Mouse (Mus musculus) G1E (cell line): ENCODE results near the gene Kcp. TPM values are rescaled to one million over a fixed set of nuclear protein-coding genes. Genes with fewer than 3 reads are reported as not detected.

Experiments used
- ATAC-seq: 2 replicates; pipeline ENCODE4 v1.8.0; 2016; ENCODE audit warnings: mild to moderate bottlenecking; ENCODE audit not compliant: insufficient number of reproducible peaks, poor library complexity, low FRiP score, severe bottlenecking; ENCODE audit errors: extremely low read depth
- DNase-seq: peaks from one replicate; pipeline ENCODE4 v3.0.0; 2012; ENCODE audit warnings: low spot score
- H3K27me3 ChIP-seq: 2 replicates; pipeline ENCODE4 v1.6.1; 2012; ENCODE audit warnings: mild to moderate bottlenecking, low read length, inconsistent platforms; ENCODE audit not compliant: insufficient read depth
- H3K36me3 ChIP-seq: replicated peaks from 2 replicates; pipeline ENCODE3; 2012; ENCODE audit warnings: mild to moderate bottlenecking, inconsistent platforms
- H3K4me1 ChIP-seq: 2 replicates; pipeline ENCODE4 v1.6.1; 2012; ENCODE audit warnings: low read depth, low read length, inconsistent platforms, mixed read lengths; ENCODE audit not compliant: insufficient read depth
- H3K4me3 ChIP-seq: 2 replicates; pipeline ENCODE4 v1.5.1; 2012; ENCODE audit warnings: low read depth, mild to moderate bottlenecking, inconsistent platforms, low read length, moderate library complexity, mixed read lengths
- H3K9me3 ChIP-seq: replicated peaks from 2 replicates; pipeline ENCODE4 v1.6.1; 2012; ENCODE audit warnings: inconsistent platforms
- CTCF ChIP-seq: IDR thresholded peaks from 2 replicates; pipeline ENCODE4 v1.5.1; 2012; ENCODE audit warnings: low read depth, low read length, inconsistent platforms, mixed read lengths
- GATA1 ChIP-seq: IDR thresholded peaks from 2 replicates; pipeline ENCODE4 v1.6.1; 2012; ENCODE audit warnings: borderline replicate concordance, low read length, inconsistent platforms, mixed read lengths
- GATA2 ChIP-seq: IDR thresholded peaks from 2 replicates; pipeline ENCODE4 v1.6.1; 2012; ENCODE audit warnings: low read depth, low read length, inconsistent platforms, borderline replicate concordance
- POLR2AphosphoS5 ChIP-seq: IDR thresholded peaks from 2 replicates; pipeline ENCODE4 v1.6.1; 2012; ENCODE audit warnings: low read depth, low read length, inconsistent platforms; ENCODE audit not compliant: insufficient replicate concordance
- TAL1 ChIP-seq: conservative IDR thresholded peaks from 2 replicates; pipeline ENCODE4 v1.6.1; 2012; ENCODE audit warnings: low read depth, low read length, inconsistent platforms, mixed read lengths
- polyA plus RNA-seq: library from polyadenylated mRNA; stranded (reverse); fragments of >175 nt; gene quantifications from 2 replicates; pipeline ENCODE4 v1.2.3, GENCODE M21; 2012
- total RNA-seq, 2 experiments: library from RNA; stranded (forward) in 1 of 2; stranded (reverse) in 1 of 2; fragments of 200-1000 nt in 1 of 2; fragments of >200 nt in 1 of 2; fragmentation: Nextera tagmentation in 1 of 2; gene quantifications; 2 replicates each; pipeline ENCODE4 v1.2.3; 2014 to 2017

Kcp gene
- total and polyA plus RNA-seq, 3 experiments = 0.22 to 0.44 TPM; not detected in 1

GRCm38 (mm10) chr6:29513284-29513683, 5.5 kb upstream of the Kcp start:
- H3K4me3 ChIP-seq = no peak overlapping the region
- peaks cover 11% of the 10 kb centered on the region for H3K4me1 ChIP-seq
- H3K36me3 ChIP-seq = no peaks in the 10 kb centered on the region
- no peak for DNase-seq
- H3K27me3 ChIP-seq = peaks cover 53% of the 10 kb centered on the region
- ATAC-seq = no peak
- TF ChIP-seq TAL1 (no peak), POLR2AphosphoS5 (no peak), CTCF (no peak), GATA1 (no peak), GATA2 (no peak)
- no peaks in the 10 kb centered on the region for H3K9me3 ChIP-seq

- no peak for TF ChIP-seq TAL1
- no peak for TF ChIP-seq GATA1
- TF ChIP-seq POLR2AphosphoS5 = no peak
- no peak for TF ChIP-seq CTCF
- TF ChIP-seq GATA2 = no peak
- no peak overlapping the region for H3K4me3 ChIP-seq
- ATAC-seq (no peak), DNase-seq (no peak)
- H3K9me3 ChIP-seq = no peaks in the 10 kb centered on the region
- H3K27me3 ChIP-seq = peaks cover 61% of the 10 kb centered on the region
- peaks cover 11% of the 10 kb centered on the region for H3K4me1 ChIP-seq
- no peaks in the 10 kb centered on the region for H3K36me3 ChIP-seq
Measured at GRCm38 (mm10) chr6:29509086-29509485, 1.3 kb upstream of the Kcp start.

- Histone ChIP-seq H3K4me1 (peaks cover 2% of the 10 kb centered on the region; the same call in 1 of the 2 replicates), H3K36me3 (no peaks in the 10 kb centered on the region), H3K4me3 (no peak overlapping the region), H3K9me3 (no peaks in the 10 kb centered on the region), H3K27me3 (peaks cover 61% of the 10 kb centered on the region)
- DNase-seq (no peak), ATAC-seq (no peak)
- TF ChIP-seq POLR2AphosphoS5 = no peak
- no peak for TF ChIP-seq CTCF
- TF ChIP-seq GATA1 = no peak
- no peak for TF ChIP-seq TAL1
- TF ChIP-seq GATA2 = no peak
Measured at GRCm38 (mm10) chr6:29506834-29507233, 918 bp downstream of the Kcp start.

- H3K27me3 ChIP-seq = peaks cover 59% of the 10 kb centered on the region
- H3K9me3 ChIP-seq = no peaks in the 10 kb centered on the region
- peaks cover 12% of the 10 kb centered on the region for H3K4me1 ChIP-seq
- TF ChIP-seq CTCF (no peak), POLR2AphosphoS5 (no peak), GATA1 (no peak), TAL1 (no peak), GATA2 (no peak)
- ATAC-seq (no peak), DNase-seq (no peak)
- no peak overlapping the region for H3K4me3 ChIP-seq
- no peaks in the 10 kb centered on the region for H3K36me3 ChIP-seq
Measured at GRCm38 (mm10) chr6:29505493-29505892, 2.3 kb downstream of the Kcp start.

GRCm38 (mm10) chr6:29501599-29501998, 6.2 kb downstream of the Kcp start:
- Histone ChIP-seq H3K36me3 (no peaks in the 10 kb centered on the region), H3K4me1 (peaks cover 16% of the 10 kb centered on the region), H3K9me3 (no peaks in the 10 kb centered on the region), H3K27me3 (peaks cover 47% of the 10 kb centered on the region), H3K4me3 (no peak overlapping the region)
- ATAC-seq (no peak), DNase-seq (no peak)
- no peak for TF ChIP-seq GATA1
- TF ChIP-seq POLR2AphosphoS5 = no peak
- TF ChIP-seq CTCF = no peak
- TF ChIP-seq TAL1 = no peak
- TF ChIP-seq GATA2 = no peak

- Histone ChIP-seq H3K4me3 (no peak overlapping the region), H3K4me1 (peaks cover 19% of the 10 kb centered on the region), H3K9me3 (no peaks in the 10 kb centered on the region), H3K36me3 (no peaks in the 10 kb centered on the region), H3K27me3 (peaks cover 48% of the 10 kb centered on the region)
- TF ChIP-seq GATA1 (no peak), POLR2AphosphoS5 (no peak), CTCF (no peak), GATA2 (no peak), TAL1 (no peak)
- ATAC-seq (no peak), DNase-seq (no peak)
Measured at GRCm38 (mm10) chr6:29500810-29501209, 6.9 kb downstream of the Kcp start.

GRCm38 (mm10) chr6:29500177-29500576, 7.6 kb downstream of the Kcp start:
- peaks cover 19% of the 10 kb centered on the region for H3K4me1 ChIP-seq
- H3K9me3 ChIP-seq = no peaks in the 10 kb centered on the region
- H3K27me3 ChIP-seq = peaks cover 47% of the 10 kb centered on the region
- H3K4me3 ChIP-seq = no peak overlapping the region
- H3K36me3 ChIP-seq = no peaks in the 10 kb centered on the region
- no peak for ATAC-seq
- no peak for DNase-seq
- TF ChIP-seq TAL1 (no peak), GATA2 (no peak), CTCF (no peak), POLR2AphosphoS5 (no peak)
